ENCODE assay signal across 9 mouse cellular contexts in the genomic region with DNA sequence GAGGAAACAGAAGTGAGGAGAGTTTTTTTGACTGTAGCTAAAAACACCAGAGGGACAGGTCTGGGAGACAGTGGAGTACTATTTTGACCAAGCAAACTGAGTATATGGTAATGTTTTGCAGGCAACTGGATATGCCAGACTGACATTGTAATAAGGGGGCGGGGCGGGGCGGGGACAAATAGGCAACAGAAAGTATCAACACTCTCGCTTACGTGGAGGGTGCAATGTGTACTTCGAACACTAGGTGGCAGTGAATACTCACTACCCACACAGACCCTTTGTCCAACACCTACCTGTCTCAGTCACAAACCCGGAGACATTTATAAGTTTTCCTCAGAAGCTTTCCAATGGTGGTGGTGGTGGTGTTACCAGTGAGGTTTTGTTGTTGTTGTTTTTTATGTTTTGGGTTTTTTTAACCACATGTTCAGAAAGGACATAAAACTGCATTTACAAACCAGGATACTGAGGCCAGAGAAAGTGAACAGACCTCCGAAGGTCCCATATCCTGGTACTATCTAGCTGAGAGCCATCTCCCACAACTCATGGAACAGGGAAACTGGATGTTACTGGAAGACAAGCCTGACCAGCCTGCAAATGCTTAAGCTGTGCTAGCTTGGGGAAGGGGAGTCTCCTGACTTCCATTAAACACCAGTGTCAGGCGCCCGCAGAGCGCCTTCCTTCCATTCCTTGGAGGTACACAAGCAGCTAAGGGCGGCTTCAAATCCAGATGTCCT.
A peak's percentile ranks its signal among the peaks of the same experiment; 100 is the strongest.
DNase-seq lines count a peak whose midpoint lies in the region; ATAC-seq and TF ChIP-seq lines count a peak whose summit lies in the region.
"Had no signal": no experiment of that assay in that cellular context is flagged by ENCODE, and none has a peak within 500 bp of the region (broad histone marks: within the 10 kb centered on the region; RNA-seq: fewer than 3 reads in every experiment).

No protein-coding gene starts in this region.

- H3K9me3 ChIP-seq in E14TG2a.4 (ENCODE audit: low read length): no peaks in the 10 kb centered on the region
- no peaks in the 10 kb centered on the region for H3K9me3 ChIP-seq in forebrain, embryonic 12.5 days
- no peaks in the 10 kb centered on the region for H3K9me3 ChIP-seq in liver, postnatal 0 days (ENCODE audit: low read length)
- no peaks in the 10 kb centered on the region for H3K9me3 ChIP-seq in neural tube, embryonic 15.5 days (replicated peaks)
- H3K9me3 ChIP-seq: liver, embryonic 15.5 days had no signal

- peaks cover 60% of the 10 kb centered on the region for H3K27me3 ChIP-seq in E14TG2a.4 (ENCODE audit: insufficient read depth, low read length)
- peaks cover 13% of the 10 kb centered on the region; the same call in 1 of the 2 replicates for H3K27me3 ChIP-seq in forebrain, embryonic 12.5 days
- 0 out of 2 replicates have a peak, but pooled peaks cover 3% of the 10 kb centered on the region for H3K27me3 ChIP-seq in liver, postnatal 0 days (ENCODE audit: insufficient read depth, low read length)
- H3K27me3 ChIP-seq in neural tube, embryonic 15.5 days (replicated peaks): peaks cover 6% of the 10 kb centered on the region; the same call in 1 of the 2 replicates

- H3K9ac ChIP-seq in forebrain, embryonic 12.5 days: no peak overlapping the region
- H3K9ac ChIP-seq in liver, postnatal 0 days (replicated peaks): no peak overlapping the region
- no peak overlapping the region for H3K9ac ChIP-seq in neural tube, embryonic 15.5 days (replicated peaks)
- H3K9ac ChIP-seq: liver, embryonic 15.5 days had no signal

- intact Hi-C loops in heart, postnatal 14 days (cut with DNase I): loop anchor here (2.0 kb wide), 2 partner anchors 107 to 489 kb away; no protein-coding TSS in a partner anchor

- TF ChIP-seq EP300 in liver, postnatal 0 days (IDR thresholded peaks at IDR 0.05; ENCODE audit: low read depth): no peak

- H3K36me3 ChIP-seq in E14TG2a.4 (ENCODE audit: insufficient read depth, low read length): no peaks in the 10 kb centered on the region
- H3K36me3 ChIP-seq in forebrain, embryonic 12.5 days (replicated peaks): no peaks in the 10 kb centered on the region
- no peaks in the 10 kb centered on the region for H3K36me3 ChIP-seq in liver, postnatal 0 days (replicated peaks; ENCODE audit: insufficient read depth, low read length)
- H3K36me3 ChIP-seq in neural tube, embryonic 15.5 days: no peaks in the 10 kb centered on the region
- H3K36me3 ChIP-seq: liver, embryonic 15.5 days had no signal

- peak; percentile 72 for TF ChIP-seq CTCF in E14TG2a.4 (conservative IDR thresholded peaks at IDR 0.05; ENCODE audit: low read length)
- peak; percentile 89 for TF ChIP-seq CTCF in liver, postnatal 0 days (IDR thresholded peaks at IDR 0.05; ENCODE audit: low read depth)

- peak; percentile 50 for DNase-seq in brain, embryonic 18.5 days (ENCODE audit: low read depth, low spot score)
- peak; percentile 61 to 76 for DNase-seq in heart, postnatal 14 days
- DNase-seq in layer of hippocampus, adult 11-12 months (ENCODE audit: low spot score): peak; percentile 80
- DNase-seq in liver, postnatal 0 days: peak; percentile 80
- DNase-seq in thymus, postnatal 0 days (ENCODE audit: low spot score): peak; percentile 76

- peak; percentile 74 for ATAC-seq in forebrain, embryonic 12.5 days (ENCODE audit: low FRiP score)
- peak; percentile 81 for ATAC-seq in liver, postnatal 0 days
- peak; percentile 77 for ATAC-seq in neural tube, embryonic 15.5 days (ENCODE audit: low FRiP score)

- H3K4me1 ChIP-seq in E14TG2a.4 (replicated peaks; ENCODE audit: low read depth, low read length): peaks cover 45% of the 10 kb centered on the region
- H3K4me1 ChIP-seq in forebrain, embryonic 12.5 days: peaks cover 16% of the 10 kb centered on the region
- no peaks in the 10 kb centered on the region for H3K4me1 ChIP-seq in liver, postnatal 0 days (ENCODE audit: insufficient read depth)
- peaks cover 12% of the 10 kb centered on the region for H3K4me1 ChIP-seq in neural tube, embryonic 15.5 days
- H3K4me1 ChIP-seq: liver, embryonic 15.5 days had no signal

- no peak overlapping the region for H3K27ac ChIP-seq in forebrain, embryonic 12.5 days
- H3K27ac ChIP-seq in liver, postnatal 0 days (ENCODE audit: low read depth): no peak overlapping the region
- H3K27ac ChIP-seq in neural tube, embryonic 15.5 days (replicated peaks): no peak overlapping the region
- H3K27ac ChIP-seq: liver, embryonic 15.5 days had no signal

- peak overlapping the region; percentile 65 for H3K4me3 ChIP-seq in E14TG2a.4 (replicated peaks; ENCODE audit: low read length)
- no peak overlapping the region for H3K4me3 ChIP-seq in forebrain, embryonic 12.5 days (replicated peaks)
- no peak overlapping the region for H3K4me3 ChIP-seq in liver, postnatal 0 days (ENCODE audit: low read depth, low read length)
- H3K4me3 ChIP-seq in neural tube, embryonic 15.5 days (replicated peaks): no peak overlapping the region
- H3K4me3 ChIP-seq: liver, embryonic 15.5 days had no signal

- H3K4me2 ChIP-seq in forebrain, embryonic 12.5 days: no peak overlapping the region
- H3K4me2 ChIP-seq in liver, postnatal 0 days (ENCODE audit: low read depth, low read length): peak overlapping the region; percentile 40; the same call in 1 of the 2 replicates
- H3K4me2 ChIP-seq in neural tube, embryonic 15.5 days: peak overlapping the region; percentile 30; the same call in 1 of the 2 replicates
- H3K4me2 ChIP-seq: liver, embryonic 15.5 days had no signal

- 32% methylated on average over 12 of the region's 12 CpGs for WGBS in forebrain, embryonic 12.5 days
- WGBS in liver, postnatal 0 days (ENCODE audit: insufficient replicate concordance): 35% methylated on average over 12 of the region's 12 CpGs
- 32% methylated on average over 12 of the region's 12 CpGs for WGBS in neural tube, embryonic 15.5 days
